Mouse (Mus musculus) urinary bladder, postnatal 14 days (tissue): ENCODE results near the gene Rarres2.

Experiments
- DNase-seq: peaks from one replicate; pipeline ENCODE4 v3.0.0; 2021; ENCODE audit warnings: low spot score

Rarres2 gene

GRCm38 (mm10) chr6:48572572-48573061, at the start of gene Rarres2:
Gene Rarres2, minus strand, starts transcription at chr6:48572789.
- peak; percentile 58 for DNase-seq

GRCm38 (mm10) chr6:48620031-48620430, 47.4 kb upstream of the Rarres2 start:
- DNase-seq, result no peak

GRCm38 (mm10) chr6:48614756-48615155, 42.2 kb upstream of the Rarres2 start:
- no peak for DNase-seq

- no peak for DNase-seq
Measured at GRCm38 (mm10) chr6:48613464-48613863, 40.9 kb upstream of the Rarres2 start.

GRCm38 (mm10) chr6:48610657-48611056, 38.1 kb upstream of the Rarres2 start:
- DNase-seq, result no peak

- no peak for DNase-seq
Measured at GRCm38 (mm10) chr6:48609512-48609911, 36.9 kb upstream of the Rarres2 start.

GRCm38 (mm10) chr6:48608124-48608523, 35.5 kb upstream of the Rarres2 start:
- DNase-seq, result no peak

- DNase-seq, result peak; percentile 29
Measured at GRCm38 (mm10) chr6:48602080-48602741, 29.6 kb upstream of the Rarres2 start.

- DNase-seq, result peak; percentile 96
Measured at GRCm38 (mm10) chr6:48601271-48602079, 28.9 kb upstream of the Rarres2 start, which contains the start of gene Zfp775. Gene Zfp775, plus strand, starts transcription at chr6:48602063.

GRCm38 (mm10) chr6:48600594-48600993, 28.0 kb upstream of the Rarres2 start:
- DNase-seq, result no peak

GRCm38 (mm10) chr6:48597233-48597625, 24.6 kb upstream of the Rarres2 start:
- no peak for DNase-seq

GRCm38 (mm10) chr6:48596545-48597232, 24.1 kb upstream of the Rarres2 start:
- DNase-seq, result no peak

GRCm38 (mm10) chr6:48595278-48595677, 22.7 kb upstream of the Rarres2 start:
- DNase-seq, result no peak

- DNase-seq, result peak; percentile 31
Measured at GRCm38 (mm10) chr6:48594043-48594738, 21.6 kb upstream of the Rarres2 start.

GRCm38 (mm10) chr6:48593158-48594042, 20.8 kb upstream of the Rarres2 start, which contains the start of the genes Repin1 and Gm44965:
Gene Repin1, plus strand, starts transcription at chr6:48593883.
Gene Gm44965, plus strand, starts transcription at chr6:48593941.
- peak; percentile 93 for DNase-seq

GRCm38 (mm10) chr6:48591871-48592270, 19.3 kb upstream of the Rarres2 start:
- no peak for DNase-seq

- DNase-seq, result no peak
Measured at GRCm38 (mm10) chr6:48591221-48591845, 18.7 kb upstream of the Rarres2 start.

GRCm38 (mm10) chr6:48589194-48589750, 16.7 kb upstream of the Rarres2 start, which contains the start of gene Gm45021:
Gene Gm45021, plus strand, starts transcription at chr6:48589610.
- DNase-seq, result no peak

- no peak for DNase-seq
Measured at GRCm38 (mm10) chr6:48582037-48582436, 9.4 kb upstream of the Rarres2 start.

GRCm38 (mm10) chr6:48581257-48581656, 8.7 kb upstream of the Rarres2 start:
- DNase-seq, result no peak
